Mouse (Mus musculus) forebrain, embryonic 14.5 days (tissue): ENCODE results near the gene Lta. TPM values are rescaled to one million over a fixed set of nuclear protein-coding genes. Genes with fewer than 3 reads are reported as not detected.

Experiments
- ATAC-seq: fragments of 200-750 bp; cut with Nextera tagmentation; 2 replicates; pipeline ENCODE4 v1.8.0; 2017; ENCODE audit warnings: mild to moderate bottlenecking, moderate library complexity
- DNase-seq: peaks from one replicate; pipeline ENCODE4 v3.0.0-alpha.2; 2015; ENCODE audit warnings: low spot score
- H3K27ac ChIP-seq: fragments of 300-500 bp; sonication (generic); 2 replicates; pipeline ENCODE4 v1.5.1; 2014; ENCODE audit warnings: low read depth, mild to moderate bottlenecking, control low read depth, low read length, moderate library complexity
- H3K27me3 ChIP-seq: fragments of 300-500 bp; sonication (generic); replicated peaks from 2 replicates; pipeline ENCODE4 v1.6.1; 2014; ENCODE audit warnings: low read length, control low read depth, mixed read lengths; ENCODE audit not compliant: control insufficient read depth, insufficient read depth
- H3K36me3 ChIP-seq: fragments of 300-500 bp; sonication (generic); 2 replicates; pipeline ENCODE4 v1.6.1; 2014; ENCODE audit warnings: low read length, control low read depth; ENCODE audit not compliant: control insufficient read depth, insufficient read depth
- H3K4me1 ChIP-seq: fragments of 300-500 bp; sonication (generic); 2 replicates; pipeline ENCODE4 v1.6.1; 2014; ENCODE audit warnings: antibody characterized with exemption, low read length, control low read depth; ENCODE audit not compliant: control insufficient read depth, insufficient read depth
- H3K4me2 ChIP-seq: fragments of 300-500 bp; sonication (generic); 2 replicates; pipeline ENCODE4 v1.6.1; 2014; ENCODE audit warnings: mild to moderate bottlenecking, control low read depth, low read length
- H3K4me3 ChIP-seq: fragments of 300-500 bp; sonication (generic); 2 replicates; pipeline ENCODE4 v1.5.1; 2014; ENCODE audit warnings: low read depth, low read length, control low read depth
- H3K9ac ChIP-seq: fragments of 300-500 bp; sonication (generic); 2 replicates; pipeline ENCODE4 v1.6.1; 2014; ENCODE audit warnings: mild to moderate bottlenecking, low read length, control low read depth, moderate library complexity
- H3K9me3 ChIP-seq: fragments of 300-500 bp; sonication (generic); replicated peaks from 2 replicates; pipeline ENCODE4 v1.6.1; 2016; ENCODE audit warnings: low read length, control low read depth, mixed read lengths; ENCODE audit not compliant: control insufficient read depth
- WGBS: fragments of 180-500 bp; shearing (Covaris S2); extraction: QIAGEN DNeasy Blood & Tissue Kit; methylation state at CpG from one replicate; pipeline ENCODE4 v1.1.7; 2014; 5-methylcytosine and 5-hydroxymethylcytosine counted together
- polyA plus RNA-seq: library from polyadenylated mRNA; unstranded; fragments of >200 nt; fragmentation: Nextera tagmentation; extraction: Ambion mirVana; gene quantifications from 2 replicates; pipeline ENCODE4 v1.2.1, GENCODE M21; 2014

The Lta gene
- 0.13 and 0.21 TPM in 2 replicates for polyA plus RNA-seq

- Histone ChIP-seq H3K4me3 (no peak within 1 kb of the TSS), H3K36me3 (no peaks in the 10 kb centered on the region), H3K27me3 (no peaks in the 10 kb centered on the region), H3K4me2 (no peak within 1 kb of the TSS), H3K9me3 (no peaks in the 10 kb centered on the region), H3K27ac (no peak within 1 kb of the TSS), H3K4me1 (no peaks in the 10 kb centered on the region), H3K9ac (no peak within 1 kb of the TSS)
- DNase-seq (no peak), ATAC-seq (no peak)
- WGBS, result 31% methylated on average over 20 of the region's 20 CpGs
Observed at GRCm38 (mm10) chr17:35204494-35205379, at the start of gene Lta. Gene Lta (minus strand): TSS chr17:35205351.

- DNase-seq, result peak; percentile 56
- H3K4me2 ChIP-seq, result no peak overlapping the region
- peak; percentile 29; the same call in 1 of the 2 replicates for ATAC-seq
Observed at GRCm38 (mm10) chr17:35254241-35255098, 49.3 kb upstream of the Lta start.

GRCm38 (mm10) chr17:35253293-35254093 is 48.3 kb upstream of the Lta start:
- H3K36me3 ChIP-seq, result peaks cover 63% of the 10 kb centered on the region
- no peak overlapping the region for H3K9ac ChIP-seq
- H3K27ac ChIP-seq, result no peak overlapping the region
- H3K27me3 ChIP-seq, result no peaks in the 10 kb centered on the region
- no peaks in the 10 kb centered on the region for H3K9me3 ChIP-seq
- no peaks in the 10 kb centered on the region for H3K4me1 ChIP-seq
- H3K4me2 ChIP-seq, result no peak overlapping the region
- H3K4me3 ChIP-seq, result no peak overlapping the region
- WGBS, result 86% methylated on average over 32 of the region's 32 CpGs
- DNase-seq (no peak), ATAC-seq (0 out of 2 replicates have a peak, but pooled peaks have one; percentile 3)

More at GRCm38 (mm10) chr17:35254241-35255098, 49.3 kb upstream of the Lta start:
- Histone ChIP-seq H3K4me3 (no peak overlapping the region), H3K4me1 (no peaks in the 10 kb centered on the region), H3K27me3 (no peaks in the 10 kb centered on the region), H3K27ac (no peak overlapping the region), H3K9ac (no peak overlapping the region), H3K36me3 (peaks cover 53% of the 10 kb centered on the region), H3K9me3 (no peaks in the 10 kb centered on the region)
- WGBS, result 53% methylated on average over 11 of the region's 11 CpGs

GRCm38 (mm10) chr17:35252619-35253292 is 47.6 kb upstream of the Lta start:
- Histone ChIP-seq H3K9me3 (no peaks in the 10 kb centered on the region), H3K4me3 (no peak overlapping the region), H3K4me2 (no peak overlapping the region), H3K27me3 (no peaks in the 10 kb centered on the region), H3K27ac (no peak overlapping the region), H3K36me3 (peaks cover 71% of the 10 kb centered on the region), H3K9ac (no peak overlapping the region), H3K4me1 (no peaks in the 10 kb centered on the region)
- no peak for ATAC-seq
- no peak for DNase-seq
- 84% methylated on average over 18 of the region's 18 CpGs for WGBS

GRCm38 (mm10) chr17:35251981-35252380 is 46.8 kb upstream of the Lta start:
- no peak for DNase-seq

GRCm38 (mm10) chr17:35251162-35251719 is 46.1 kb upstream of the Lta start:
- H3K4me2 ChIP-seq, result no peak overlapping the region
- H3K4me3 ChIP-seq, result no peak overlapping the region
- no peak for DNase-seq
- no peak for ATAC-seq
- peaks cover 86% of the 10 kb centered on the region for H3K36me3 ChIP-seq
- no peaks in the 10 kb centered on the region for H3K9me3 ChIP-seq
- no peaks in the 10 kb centered on the region for H3K27me3 ChIP-seq
- WGBS, result 85% methylated on average over 15 of the region's 15 CpGs
- no peak overlapping the region for H3K27ac ChIP-seq
- no peaks in the 10 kb centered on the region for H3K4me1 ChIP-seq
- H3K9ac ChIP-seq, result no peak overlapping the region

More at GRCm38 (mm10) chr17:35251981-35252380, 46.8 kb upstream of the Lta start:
- H3K36me3 ChIP-seq, result peaks cover 78% of the 10 kb centered on the region
- H3K27me3 ChIP-seq, result no peaks in the 10 kb centered on the region
- H3K27ac ChIP-seq, result no peak overlapping the region
- H3K9ac ChIP-seq, result no peak overlapping the region
- no peaks in the 10 kb centered on the region for H3K9me3 ChIP-seq
- ATAC-seq, result no peak
- H3K4me2 ChIP-seq, result no peak overlapping the region
- H3K4me1 ChIP-seq, result no peaks in the 10 kb centered on the region
- H3K4me3 ChIP-seq, result no peak overlapping the region
- 84% methylated on average over 5 of the region's 5 CpGs for WGBS

- no peak overlapping the region for H3K4me2 ChIP-seq
- WGBS, result 89% methylated on average over 3 of the region's 3 CpGs
Observed at GRCm38 (mm10) chr17:35250348-35251120, 45.4 kb upstream of the Lta start.

More at GRCm38 (mm10) chr17:35250348-35251120, 45.4 kb upstream of the Lta start:
- Histone ChIP-seq H3K27me3 (no peaks in the 10 kb centered on the region), H3K4me1 (peaks cover 1% of the 10 kb centered on the region), H3K9me3 (no peaks in the 10 kb centered on the region), H3K36me3 (peaks cover 93% of the 10 kb centered on the region), H3K9ac (no peak overlapping the region), H3K27ac (no peak overlapping the region), H3K4me3 (no peak overlapping the region)
- no peak for DNase-seq
- no peak for ATAC-seq
